Mouse (Mus musculus): ENCODE data around the gene Adarb2.

- no peak for TF ChIP-seq CTCF (IDR thresholded peaks at IDR 0.05; ENCODE audit: extremely low read depth, insufficient read depth, insufficient read length, insufficient replicate concordance)
- TF ChIP-seq POLR2A (IDR thresholded peaks at IDR 0.05; ENCODE audit: low read depth, low read length) = no peak
These were observed 364.7 kb downstream of the Adarb2 start for GRCm38 (mm10) chr13:8567111-8568026.

Data from spleen, adult 2 months (tissue).